Mouse (Mus musculus) gastrocnemius, postnatal 25 days (tissue): ENCODE data around the gene Lama2. TPM values are rescaled to one million over a fixed set of nuclear protein-coding genes. Genes with fewer than 3 reads are reported as not detected.
A peak's percentile ranks its signal among the peaks of the same experiment; 100 is the strongest.

Experiments used
- DNase-seq: peaks from one replicate; pipeline ENCODE4 v3.0.0; 2022
- long read RNA-seq, 2 experiments: library from polyadenylated mRNA; stranded (forward); transcript quantifications; one replicate each; pipeline ENCODE4 v2.0.0; 2021
- total RNA-seq, 2 experiments: library from RNA; stranded (reverse); gene quantifications; 1 replicate in 1 of 2; 2 replicates in 1 of 2; pipeline ENCODE4 v1.2.3; 2021

The Lama2 gene
- total RNA-seq, result 10 to 100 TPM; 54.2 to 72.0 TPM
- long read RNA-seq, experiment 1, partial matches to known transcripts, result 2 of 2 reads
- long read RNA-seq, experiment 1, other reads (novel, unspliced or antisense), result 0 of 2 reads
- long read RNA-seq, experiment 2, partial matches to known transcripts, result 3 of 7 reads
- long read RNA-seq, experiment 2, other reads (novel, unspliced or antisense), result 4 of 7 reads

GRCm38 (mm10) chr10:27619658-27620057 lies at the start of gene Lama2:
Lama2 (minus strand) TSS chr10:27619758.
- DNase-seq, result no peak

- no peak for DNase-seq
Measured at GRCm38 (mm10) chr10:27664391-27664790, 44.8 kb upstream of the Lama2 start.

- DNase-seq, result no peak
Measured at GRCm38 (mm10) chr10:27663396-27663795, 43.8 kb upstream of the Lama2 start.

GRCm38 (mm10) chr10:27654164-27654563 lies 34.6 kb upstream of the Lama2 start:
- no peak for DNase-seq

- no peak for DNase-seq
Measured at GRCm38 (mm10) chr10:27652694-27653335, 33.3 kb upstream of the Lama2 start.

GRCm38 (mm10) chr10:27635721-27636120 lies 16.2 kb upstream of the Lama2 start:
- no peak for DNase-seq

- no peak for DNase-seq
Measured at GRCm38 (mm10) chr10:27631002-27631401, 11.4 kb upstream of the Lama2 start.

- DNase-seq, result peak; percentile 30
Measured at GRCm38 (mm10) chr10:27621697-27622449, 2.3 kb upstream of the Lama2 start.

GRCm38 (mm10) chr10:27617522-27618020 lies 2.0 kb downstream of the Lama2 start:
- DNase-seq, result peak; percentile 19

GRCm38 (mm10) chr10:27616641-27617415 lies 2.7 kb downstream of the Lama2 start:
- peak; percentile 70 for DNase-seq

- DNase-seq, result no peak
Measured at GRCm38 (mm10) chr10:27595675-27596074, 23.9 kb downstream of the Lama2 start.

GRCm38 (mm10) chr10:27533217-27533616 lies 86.3 kb downstream of the Lama2 start:
- no peak for DNase-seq

- DNase-seq, result no peak
Measured at GRCm38 (mm10) chr10:27508847-27509459, 110.6 kb downstream of the Lama2 start.

GRCm38 (mm10) chr10:27500863-27501262 lies 118.7 kb downstream of the Lama2 start:
- DNase-seq, result no peak

- DNase-seq, result peak; percentile 8
Measured at GRCm38 (mm10) chr10:27488452-27488851, 131.1 kb downstream of the Lama2 start.

GRCm38 (mm10) chr10:27484041-27484440 lies 135.5 kb downstream of the Lama2 start:
- no peak for DNase-seq

- DNase-seq, result no peak
Measured at GRCm38 (mm10) chr10:27475540-27475939, 144.0 kb downstream of the Lama2 start.

- DNase-seq, result no peak
Measured at GRCm38 (mm10) chr10:27468274-27468673, 151.3 kb downstream of the Lama2 start.

GRCm38 (mm10) chr10:27413583-27414465 lies 205.7 kb downstream of the Lama2 start:
- DNase-seq, result no peak

GRCm38 (mm10) chr10:27390753-27391152 lies 228.8 kb downstream of the Lama2 start:
- DNase-seq, result no peak

GRCm38 (mm10) chr10:27387531-27387930 lies 232.0 kb downstream of the Lama2 start:
- DNase-seq, result peak; percentile 54
